Mouse (Mus musculus): ENCODE results near the gene Ing2. TPM values are rescaled to one million over a fixed set of nuclear protein-coding genes. Genes with fewer than 3 reads are reported as not detected.

Gene Ing2
- total RNA-seq, 2 experiments from 2014 or later = 4.6 to 5.8 TPM

- DNase-seq (ENCODE audit: low spot score) = no peak
- intact Hi-C loops (cut with DNase I) = no loop called here
Measured at GRCm38 (mm10) chr8:47634791-47635341, 40.5 kb downstream of the Ing2 start.

GRCm38 (mm10) chr8:47621144-47621543 lies 54.2 kb downstream of the Ing2 start:
- no peak for DNase-seq (ENCODE audit: low spot score)
- intact Hi-C loops (cut with DNase I) = no loop called here

Other genes with a start within 250 kb of the Ing2 start
- gene Stox2, start 229.2 kb downstream of the Ing2 start, total RNA-seq (2021) = 10 to 100 TPM; 12.3 to 13.8 TPM
- 10 to 100 TPM; 20.6 to 20.9 TPM for gene Trappc11, start 142.1 kb downstream of the Ing2 start, total RNA-seq (2021)
- gene Rwdd4a, start 141.9 kb downstream of the Ing2 start, total RNA-seq (2021) = 10 to 100 TPM; 61.1 to 63.9 TPM
- gene Cdkn2aip, start 38.4 kb upstream of the Ing2 start, total RNA-seq (2021) = 10 to 100 TPM in 1 of 2 experiments, 1 to 10 TPM in 1; 9.0 to 11.0 TPM
- not detected for gene Cldn24, start 146.6 kb upstream of the Ing2 start, total RNA-seq (2021)
- not detected for gene Cldn22, start 148.9 kb upstream of the Ing2 start, total RNA-seq (2021)

All from heart, postnatal 25 days (tissue).